ENCODE assay signal across 11 mouse cellular contexts in the genomic region with DNA sequence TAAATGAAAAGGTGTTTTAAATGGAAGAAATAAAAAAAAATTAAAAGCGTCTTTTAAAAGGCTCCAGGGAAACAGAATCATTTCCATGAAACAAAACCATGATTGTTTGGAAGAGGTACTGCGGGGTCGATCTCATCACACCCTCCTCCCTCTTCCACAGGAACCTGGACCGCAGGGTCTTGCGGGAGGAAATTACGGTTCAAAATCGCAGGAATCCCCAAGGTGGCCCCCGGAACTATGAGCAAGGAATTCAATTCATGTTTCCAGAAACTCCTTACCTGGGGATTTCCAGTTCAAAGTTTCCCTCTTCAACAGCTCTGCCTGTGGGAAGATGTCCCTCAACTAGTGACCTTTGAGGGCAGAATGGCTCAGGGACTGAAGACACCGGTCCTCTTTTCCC. TPM values are rescaled to one million over a fixed set of nuclear protein-coding genes. Genes with fewer than 3 reads are reported as not detected.
A peak's percentile ranks its signal among the peaks of the same experiment; 100 is the strongest.
DNase-seq lines count a peak whose midpoint lies in the region; ATAC-seq and TF ChIP-seq lines count a peak whose summit lies in the region.
"Had no signal": no experiment of that assay in that cellular context is flagged by ENCODE, and none has a peak within 500 bp of the region (broad histone marks: within the 10 kb centered on the region; RNA-seq: fewer than 3 reads in every experiment).

No protein-coding gene starts in this region.

- peaks cover 56% of the 10 kb centered on the region for H3K27me3 ChIP-seq in heart, embryonic 12.5 days (replicated peaks)
- peaks cover 94% of the 10 kb centered on the region for H3K27me3 ChIP-seq in E14TG2a.4 (ENCODE audit: insufficient read depth, low read length)
- no peaks in the 10 kb centered on the region for H3K27me3 ChIP-seq in forebrain, postnatal 0 days (ENCODE audit: insufficient read depth, low read length)
- H3K27me3 ChIP-seq in limb, embryonic 13.5 days = no peaks in the 10 kb centered on the region
- H3K27me3 ChIP-seq: Patski had no signal

- H3K4me3 ChIP-seq in heart, embryonic 12.5 days = no peak overlapping the region
- H3K4me3 ChIP-seq in E14TG2a.4 (replicated peaks; ENCODE audit: low read length) = peak overlapping the region; percentile 70
- no peak overlapping the region for H3K4me3 ChIP-seq in forebrain, postnatal 0 days (ENCODE audit: low read depth, low read length)
- no peak overlapping the region for H3K4me3 ChIP-seq in limb, embryonic 13.5 days
- H3K4me3 ChIP-seq: heart, adult 2 months had no signal

- no peaks in the 10 kb centered on the region for H3K36me3 ChIP-seq in heart, embryonic 12.5 days
- no peaks in the 10 kb centered on the region for H3K36me3 ChIP-seq in E14TG2a.4 (ENCODE audit: insufficient read depth, low read length)
- no peaks in the 10 kb centered on the region for H3K36me3 ChIP-seq in forebrain, postnatal 0 days (ENCODE audit: insufficient read depth)
- no peaks in the 10 kb centered on the region for H3K36me3 ChIP-seq in limb, embryonic 13.5 days

- no peak for ATAC-seq in heart, embryonic 12.5 days (ENCODE audit: insufficient number of reproducible peaks, low FRiP score)
- ATAC-seq in forebrain, postnatal 0 days = no peak
- ATAC-seq in limb, embryonic 13.5 days (ENCODE audit: low FRiP score, low read depth) = no peak
- ATAC-seq: Patski had no signal

- TF ChIP-seq CTCF in E14TG2a.4 (conservative IDR thresholded peaks at IDR 0.05; ENCODE audit: low read length) = no peak
- TF ChIP-seq CTCF in forebrain, postnatal 0 days (IDR thresholded peaks at IDR 0.05; ENCODE audit: low read depth) = no peak

- intact Hi-C loops in left cerebral cortex, postnatal 4 days (cut with DNase I) = no loop called here

- no peak overlapping the region for H3K9ac ChIP-seq in heart, embryonic 12.5 days
- H3K9ac ChIP-seq in forebrain, postnatal 0 days = peak overlapping the region; percentile 48; the same call in 1 of the 2 replicates
- no peak overlapping the region for H3K9ac ChIP-seq in limb, embryonic 13.5 days

- peak overlapping the region; percentile 59; the same call in 1 of the 2 replicates for H3K4me2 ChIP-seq in heart, embryonic 12.5 days
- no peak overlapping the region; the same call in 1 of the 2 replicates for H3K4me2 ChIP-seq in forebrain, postnatal 0 days (ENCODE audit: low read depth)
- H3K4me2 ChIP-seq in limb, embryonic 13.5 days (replicated peaks) = peak overlapping the region; percentile 61

- H3K4me1 ChIP-seq in heart, embryonic 12.5 days (replicated peaks) = peaks cover 55% of the 10 kb centered on the region
- H3K4me1 ChIP-seq in E14TG2a.4 (replicated peaks; ENCODE audit: low read depth, low read length) = peaks cover 58% of the 10 kb centered on the region
- peaks cover 46% of the 10 kb centered on the region for H3K4me1 ChIP-seq in forebrain, postnatal 0 days (ENCODE audit: insufficient read depth)
- peaks cover 61% of the 10 kb centered on the region for H3K4me1 ChIP-seq in limb, embryonic 13.5 days

- H3K27ac ChIP-seq in heart, embryonic 12.5 days (ENCODE audit: poor library complexity, severe bottlenecking) = no peak overlapping the region
- peak overlapping the region; percentile 96 for H3K27ac ChIP-seq in forebrain, postnatal 0 days (ENCODE audit: low read depth, low read length)
- H3K27ac ChIP-seq in limb, embryonic 13.5 days = peak overlapping the region; percentile 82
- H3K27ac ChIP-seq: heart, adult 2 months; macrophage had no signal

- H3K9me3 ChIP-seq in heart, embryonic 12.5 days (replicated peaks) = no peaks in the 10 kb centered on the region
- H3K9me3 ChIP-seq in E14TG2a.4 (ENCODE audit: low read length) = no peaks in the 10 kb centered on the region
- H3K9me3 ChIP-seq in forebrain, postnatal 0 days (ENCODE audit: low read length) = no peaks in the 10 kb centered on the region
- H3K9me3 ChIP-seq in limb, embryonic 13.5 days = no peaks in the 10 kb centered on the region

- DNase-seq in heart, adult 18-20 months = no peak
- DNase-seq in forebrain, postnatal 0 days = no peak
- no peak for DNase-seq in left cerebral cortex, postnatal 4 days
- DNase-seq in liver = no peak
- no peak for DNase-seq in layer of hippocampus, adult 8-10 months (ENCODE audit: low spot score in 2 of 2)
- DNase-seq: heart, adult 2 months had no signal

- 13% methylated on average over 9 of the region's 9 CpGs for WGBS in heart, embryonic 12.5 days
- 9% methylated on average over 9 of the region's 9 CpGs for WGBS in forebrain, postnatal 0 days
- under 1% methylated on average over 9 of the region's 9 CpGs for WGBS in limb, embryonic 13.5 days

RNA-seq across cellular contexts. Expression of gene Ccdc33, which starts 4.6 kb away (rescaled TPM):
- not detected in 2 replicates for polyA plus RNA-seq in heart, embryonic 12.5 days (2016; fragmentation: Nextera tagmentation; extraction: Ambion mirVana)
- 1 to 10 TPM in 1 of 2 experiments, not detected in 1; 1.2 TPM for total RNA-seq in heart, adult 18-20 months (2021)
- total RNA-seq in forebrain, postnatal 0 days (2014; rRNA removed) = 0.38 and 3.0 TPM in 2 replicates
- polyA plus RNA-seq in forebrain, postnatal 0 days (2015; fragmentation: Nextera tagmentation; extraction: Ambion mirVana) = 1.1 and 1.5 TPM in 2 replicates
- 0.15 and 0.20 TPM in 2 replicates for polyA plus RNA-seq in limb, embryonic 13.5 days (2015; fragmentation: Nextera tagmentation; extraction: Ambion mirVana)
- total RNA-seq in left cerebral cortex, postnatal 4 days (2021) = under 1 TPM; 0.62 to 0.66 TPM
- total RNA-seq in layer of hippocampus, adult 8-10 months (2022) = 1 to 10 TPM in 3 of 4 experiments, under 1 TPM in 1; 0.87 to 2.0 (median 1.3) TPM
- total RNA-seq: heart, adult 2 months had no signal
- polyA plus RNA-seq: macrophage had no signal

RNA-seq across cellular contexts. Expression of gene Stra6, which starts 50.4 kb away (rescaled TPM):
- polyA plus RNA-seq in heart, embryonic 12.5 days (2016; fragmentation: Nextera tagmentation; extraction: Ambion mirVana) = 0.78 and 1.00 TPM in 2 replicates
- total RNA-seq in heart, adult 18-20 months (2021) = under 1 TPM; 0.30 to 0.44 TPM
- 13.9 and 16.2 TPM in 2 replicates for total RNA-seq in forebrain, postnatal 0 days (2014; rRNA removed)
- polyA plus RNA-seq in forebrain, postnatal 0 days (2015; fragmentation: Nextera tagmentation; extraction: Ambion mirVana) = 9.6 and 11.0 TPM in 2 replicates
- 25.3 and 29.9 TPM in 2 replicates for polyA plus RNA-seq in limb, embryonic 13.5 days (2015; fragmentation: Nextera tagmentation; extraction: Ambion mirVana)
- total RNA-seq in left cerebral cortex, postnatal 4 days (2021) = 10 to 100 TPM; 10.1 to 12.5 TPM
- 10 to 100 TPM; 17.0 to 22.6 (median 18.2) TPM for total RNA-seq in layer of hippocampus, adult 8-10 months (2022)
- polyA plus RNA-seq: macrophage had no signal

Comparison
In these comparisons a context has a peak if more than half of its experiments do, and no peak if none do; other contexts are left out.
1. RNA of gene Stra6, which starts 50.4 kb away (total RNA-seq): 17.0 to 22.6 TPM in layer of hippocampus, adult 8-10 months, 13.9 to 16.2 TPM in forebrain, postnatal 0 days and 10.1 to 12.5 TPM in left cerebral cortex, postnatal 4 days; 0.30 to 0.44 TPM in heart, adult 18-20 months; every median in the first group is over 4 times any median in the second.